Mouse (Mus musculus) frontal cortex, adult 2 months (tissue): Measurements from ENCODE around the gene Yae1d1. TPM values are rescaled to one million over a fixed set of nuclear protein-coding genes. Genes with fewer than 3 reads are reported as not detected.

Source experiments
- polyA plus RNA-seq: library from polyadenylated mRNA; depleted of rRNA; stranded (reverse); fragments of >200 nt; gene quantifications from 2 replicates; pipeline ENCODE4 v1.2.3, GENCODE M21; 2012; rRNA removed

Yae1d1 gene
- polyA plus RNA-seq, 1 experiment = 28.1 TPM

Other genes with a start within 250 kb of the Yae1d1 start
- gene Cdk13, start 188.3 kb downstream of the Yae1d1 start, polyA plus RNA-seq = 29.7 and 31.7 TPM in 2 replicates
- gene Rala, start 49.1 kb downstream of the Yae1d1 start, polyA plus RNA-seq = 48.0 and 50.4 TPM in 2 replicates